Mouse (Mus musculus): ENCODE data around the gene Limd2. TPM values are rescaled to one million over a fixed set of nuclear protein-coding genes. Genes with fewer than 3 reads are reported as not detected.

Gene Limd2
- polyA plus RNA-seq, 1 experiment from 2014 or later, result 476 TPM

- no peak overlapping the region for H3K27ac ChIP-seq (replicated peaks)
- H3K9me3 ChIP-seq, result no peaks in the 10 kb centered on the region
- no peaks in the 10 kb centered on the region for H3K27me3 ChIP-seq (replicated peaks; ENCODE audit: low read depth, poor library complexity, severe bottlenecking)
- peaks cover 8% of the 10 kb centered on the region for H3K36me3 ChIP-seq (replicated peaks)
- peaks cover 12% of the 10 kb centered on the region for H3K4me1 ChIP-seq
- 93% methylated on average over 3 of the region's 3 CpGs for WGBS
- no peak overlapping the region for H3K4me3 ChIP-seq
- DNase-seq (ENCODE audit: low spot score), result no peak
Measured at GRCm38 (mm10) chr11:106191716-106192115, 31.1 kb upstream of the Limd2 start.

GRCm38 (mm10) chr11:106187326-106187725 lies 26.7 kb upstream of the Limd2 start:
- no peak for DNase-seq (ENCODE audit: low spot score)
- WGBS, result 92% methylated on average over 4 of the region's 4 CpGs
- Histone ChIP-seq H3K9me3 (no peaks in the 10 kb centered on the region), H3K36me3 (replicated peaks) (peaks cover 15% of the 10 kb centered on the region), H3K27ac (replicated peaks) (no peak overlapping the region), H3K4me3 (no peak overlapping the region), H3K27me3 (replicated peaks; ENCODE audit: low read depth, poor library complexity, severe bottlenecking) (no peaks in the 10 kb centered on the region), H3K4me1 (peaks cover 5% of the 10 kb centered on the region; the same call in 1 of the 2 replicates)

GRCm38 (mm10) chr11:106180449-106180801 lies 19.8 kb upstream of the Limd2 start:
- Histone ChIP-seq H3K27ac (replicated peaks) (no peak overlapping the region), H3K36me3 (replicated peaks) (peaks cover 20% of the 10 kb centered on the region; the same call in 1 of the 2 replicates), H3K4me1 (peaks cover 11% of the 10 kb centered on the region), H3K27me3 (replicated peaks; ENCODE audit: low read depth, poor library complexity, severe bottlenecking) (no peaks in the 10 kb centered on the region), H3K9me3 (no peaks in the 10 kb centered on the region), H3K4me3 (no peak overlapping the region)
- 84% methylated on average over 2 of the region's 2 CpGs for WGBS
- no peak for DNase-seq (ENCODE audit: low spot score)

- Histone ChIP-seq H3K4me1 (peaks cover 8% of the 10 kb centered on the region), H3K4me3 (no peak overlapping the region), H3K9me3 (no peaks in the 10 kb centered on the region), H3K27ac (replicated peaks) (no peak overlapping the region), H3K36me3 (replicated peaks) (peaks cover 20% of the 10 kb centered on the region; the same call in 1 of the 2 replicates), H3K27me3 (replicated peaks; ENCODE audit: low read depth, poor library complexity, severe bottlenecking) (no peaks in the 10 kb centered on the region)
- no peak for DNase-seq (ENCODE audit: low spot score)
- 57% methylated on average over 7 of the region's 7 CpGs for WGBS
Measured at GRCm38 (mm10) chr11:106179711-106180448, 19.2 kb upstream of the Limd2 start.

- Histone ChIP-seq H3K36me3 (replicated peaks) (peaks cover 16% of the 10 kb centered on the region), H3K4me1 (peaks cover 11% of the 10 kb centered on the region), H3K4me3 (no peak overlapping the region), H3K27me3 (replicated peaks; ENCODE audit: low read depth, poor library complexity, severe bottlenecking) (no peaks in the 10 kb centered on the region), H3K27ac (replicated peaks) (no peak overlapping the region), H3K9me3 (no peaks in the 10 kb centered on the region)
- WGBS, result 72% methylated on average over 5 of the region's 5 CpGs
- DNase-seq (ENCODE audit: low spot score), result no peak
Measured at GRCm38 (mm10) chr11:106178036-106178782, 17.5 kb upstream of the Limd2 start.

- H3K27ac ChIP-seq (replicated peaks), result no peak overlapping the region
- H3K4me3 ChIP-seq, result no peak overlapping the region
- 89% methylated on average over 5 of the region's 5 CpGs for WGBS
- no peaks in the 10 kb centered on the region for H3K9me3 ChIP-seq
- H3K4me1 ChIP-seq, result peaks cover 11% of the 10 kb centered on the region
- DNase-seq (ENCODE audit: low spot score), result no peak
- no peaks in the 10 kb centered on the region for H3K27me3 ChIP-seq (replicated peaks; ENCODE audit: low read depth, poor library complexity, severe bottlenecking)
- H3K36me3 ChIP-seq (replicated peaks), result peaks cover 24% of the 10 kb centered on the region
Measured at GRCm38 (mm10) chr11:106176372-106176771, 15.7 kb upstream of the Limd2 start.

GRCm38 (mm10) chr11:106175081-106175480 lies 14.4 kb upstream of the Limd2 start:
- WGBS, result 70% methylated on average over 3 of the region's 3 CpGs
- no peak overlapping the region for H3K27ac ChIP-seq (replicated peaks)
- H3K4me1 ChIP-seq, result peaks cover 11% of the 10 kb centered on the region
- no peaks in the 10 kb centered on the region for H3K27me3 ChIP-seq (replicated peaks; ENCODE audit: low read depth, poor library complexity, severe bottlenecking)
- H3K4me3 ChIP-seq, result no peak overlapping the region
- no peaks in the 10 kb centered on the region for H3K9me3 ChIP-seq
- H3K36me3 ChIP-seq (replicated peaks), result peaks cover 33% of the 10 kb centered on the region
- no peak for DNase-seq (ENCODE audit: low spot score)

GRCm38 (mm10) chr11:106174372-106174771 lies 13.7 kb upstream of the Limd2 start:
- Histone ChIP-seq H3K4me1 (0 out of 2 replicates have a peak, but pooled peaks cover 7% of the 10 kb centered on the region), H3K36me3 (replicated peaks) (peaks cover 41% of the 10 kb centered on the region), H3K27me3 (replicated peaks; ENCODE audit: low read depth, poor library complexity, severe bottlenecking) (no peaks in the 10 kb centered on the region), H3K4me3 (no peak overlapping the region), H3K9me3 (no peaks in the 10 kb centered on the region), H3K27ac (replicated peaks) (no peak overlapping the region)
- WGBS, result 76% methylated on average over 5 of the region's 5 CpGs
- no peak for DNase-seq (ENCODE audit: low spot score)

GRCm38 (mm10) chr11:106173228-106173627 lies 12.6 kb upstream of the Limd2 start:
- 95% methylated on average over 2 of the region's 2 CpGs for WGBS

GRCm38 (mm10) chr11:106170807-106171206 lies 10.1 kb upstream of the Limd2 start:
- Histone ChIP-seq H3K4me1 (0 out of 2 replicates have a peak, but pooled peaks cover 3% of the 10 kb centered on the region), H3K27me3 (replicated peaks; ENCODE audit: low read depth, poor library complexity, severe bottlenecking) (no peaks in the 10 kb centered on the region), H3K27ac (replicated peaks) (no peak overlapping the region), H3K36me3 (replicated peaks) (peaks cover 73% of the 10 kb centered on the region), H3K4me3 (no peak overlapping the region), H3K9me3 (no peaks in the 10 kb centered on the region)
- no peak for DNase-seq (ENCODE audit: low spot score)
- 79% methylated on average over 7 of the region's 7 CpGs for WGBS

More at GRCm38 (mm10) chr11:106173228-106173627, 12.6 kb upstream of the Limd2 start:
- no peak overlapping the region for H3K27ac ChIP-seq (replicated peaks)
- H3K27me3 ChIP-seq (replicated peaks; ENCODE audit: low read depth, poor library complexity, severe bottlenecking), result no peaks in the 10 kb centered on the region
- no peak for DNase-seq (ENCODE audit: low spot score)
- no peak overlapping the region for H3K4me3 ChIP-seq
- peaks cover 49% of the 10 kb centered on the region for H3K36me3 ChIP-seq (replicated peaks)
- 0 out of 2 replicates have a peak, but pooled peaks cover 3% of the 10 kb centered on the region for H3K4me1 ChIP-seq
- no peaks in the 10 kb centered on the region for H3K9me3 ChIP-seq

GRCm38 (mm10) chr11:106167435-106167834 lies 6.8 kb upstream of the Limd2 start:
- H3K27ac ChIP-seq (replicated peaks), result no peak overlapping the region
- DNase-seq (ENCODE audit: low spot score), result no peak
- 87% methylated on average over 5 of the region's 5 CpGs for WGBS
- no peaks in the 10 kb centered on the region for H3K27me3 ChIP-seq (replicated peaks; ENCODE audit: low read depth, poor library complexity, severe bottlenecking)
- peaks cover 92% of the 10 kb centered on the region for H3K36me3 ChIP-seq (replicated peaks)
- H3K4me1 ChIP-seq, result 0 out of 2 replicates have a peak, but pooled peaks cover 5% of the 10 kb centered on the region
- no peaks in the 10 kb centered on the region for H3K9me3 ChIP-seq
- H3K4me3 ChIP-seq, result no peak overlapping the region

- H3K27ac ChIP-seq (replicated peaks), result no peak overlapping the region; the same call in 1 of the 2 replicates
- 90% methylated on average over 16 of the region's 16 CpGs for WGBS
- no peak for DNase-seq (ENCODE audit: low spot score)
- H3K9me3 ChIP-seq, result no peaks in the 10 kb centered on the region
- H3K4me1 ChIP-seq, result peaks cover 22% of the 10 kb centered on the region
- peaks cover 74% of the 10 kb centered on the region for H3K36me3 ChIP-seq (replicated peaks)
- H3K27me3 ChIP-seq (replicated peaks; ENCODE audit: low read depth, poor library complexity, severe bottlenecking), result no peaks in the 10 kb centered on the region
- H3K4me3 ChIP-seq, result no peak overlapping the region
Measured at GRCm38 (mm10) chr11:106164601-106165180, 4.0 kb upstream of the Limd2 start.
